Mouse (Mus musculus): ENCODE measurements around the gene Islr2.

DNA sequence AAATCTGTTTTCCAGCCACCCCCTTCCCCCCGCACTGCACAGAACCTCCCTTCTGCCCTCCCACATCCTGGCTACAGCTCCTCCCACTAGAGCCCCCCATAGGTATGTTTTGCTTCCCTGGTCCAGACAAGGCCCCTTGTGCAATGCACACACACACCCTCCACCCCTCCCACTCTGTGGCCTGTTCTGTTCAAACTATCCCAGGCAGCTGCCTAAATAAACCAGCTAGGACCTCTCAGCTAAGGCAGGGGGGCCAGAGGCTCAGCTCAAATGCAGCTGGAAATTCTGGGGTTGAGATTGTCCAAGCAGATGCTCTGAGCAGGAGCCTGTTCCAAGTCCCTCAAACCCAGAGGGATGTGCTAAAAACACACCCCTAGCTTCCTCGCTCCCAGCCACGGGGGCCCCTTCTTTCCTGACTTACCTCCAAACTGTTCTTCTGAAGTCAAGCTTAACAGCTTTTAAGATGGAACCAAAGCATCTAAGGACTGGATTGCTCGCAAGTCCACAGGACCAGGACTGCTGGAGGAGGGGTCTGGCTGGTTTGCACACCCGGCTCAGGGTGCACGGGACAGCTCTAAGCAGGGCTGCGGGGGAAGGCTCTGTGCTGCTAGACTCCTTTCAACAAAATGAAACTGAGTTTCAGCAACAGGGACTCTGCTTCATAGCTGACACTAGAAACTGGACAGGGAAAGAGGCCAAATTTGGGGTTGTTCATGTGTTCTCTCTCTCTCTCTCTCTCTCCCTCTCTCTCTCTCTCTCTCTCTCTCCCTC, 45.4 kb downstream of the Islr2 start:
- TF ChIP-seq CTCF (IDR thresholded peaks at IDR 0.05; ENCODE audit: control insufficient read depth, insufficient read depth, low read length): no peak
- no peak for TF ChIP-seq POLR2A (IDR thresholded peaks at IDR 0.05; ENCODE audit: borderline replicate concordance, control insufficient read depth, low read depth, low read length)
